10 mouse cellular contexts compared by ENCODE assay signal in the genomic region with DNA sequence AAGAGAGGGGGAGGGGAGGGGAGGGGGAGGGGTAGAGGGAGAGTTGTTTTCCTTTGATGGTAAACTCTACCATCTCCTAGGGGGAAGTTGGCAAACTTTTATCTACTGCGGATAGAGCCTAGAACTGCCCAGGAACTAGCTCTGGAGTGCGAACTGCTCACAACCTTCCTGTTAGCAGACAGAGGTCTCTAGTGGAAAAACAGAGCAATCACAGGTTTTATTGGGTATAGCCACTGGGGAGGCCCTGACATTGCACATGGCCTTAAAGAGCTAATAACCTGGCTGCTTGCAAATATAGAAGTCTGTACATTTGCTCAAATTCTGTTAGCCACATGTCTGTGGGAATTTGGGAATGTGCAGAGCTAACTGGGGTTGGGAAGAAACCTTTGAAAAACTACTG.
DNase-seq lines count a peak whose midpoint lies in the region; ATAC-seq and TF ChIP-seq lines count a peak whose summit lies in the region.
"Had no signal": no experiment of that assay in that cellular context is flagged by ENCODE, and none has a peak within 500 bp of the region (broad histone marks: within the 10 kb centered on the region; RNA-seq: fewer than 3 reads in every experiment).

No protein-coding gene starts in this region.

- H3K27ac ChIP-seq in forebrain, postnatal 0 days (ENCODE audit: low read depth, low read length) = no peak overlapping the region
- no peak overlapping the region for H3K27ac ChIP-seq in forebrain, embryonic 12.5 days
- H3K27ac ChIP-seq in midbrain, embryonic 14.5 days (replicated peaks; ENCODE audit: low read depth, low read length) = no peak overlapping the region
- H3K27ac ChIP-seq in midbrain, embryonic 16.5 days (ENCODE audit: low read length) = no peak overlapping the region
- H3K27ac ChIP-seq in kidney, postnatal 0 days = no peak overlapping the region
- H3K27ac ChIP-seq: hindbrain, embryonic 13.5 days; liver, embryonic 15.5 days had no signal

- no peaks in the 10 kb centered on the region for H3K9me3 ChIP-seq in forebrain, postnatal 0 days (ENCODE audit: low read length)
- H3K9me3 ChIP-seq in forebrain, embryonic 12.5 days = no peaks in the 10 kb centered on the region
- no peaks in the 10 kb centered on the region for H3K9me3 ChIP-seq in midbrain, embryonic 14.5 days (ENCODE audit: control insufficient read depth, low read length)
- no peaks in the 10 kb centered on the region for H3K9me3 ChIP-seq in midbrain, embryonic 16.5 days (replicated peaks; ENCODE audit: control insufficient read depth, low read length, poor library complexity, severe bottlenecking)
- no peaks in the 10 kb centered on the region for H3K9me3 ChIP-seq in kidney, postnatal 0 days (replicated peaks; ENCODE audit: low read length)
- H3K9me3 ChIP-seq: hindbrain, embryonic 13.5 days; liver, embryonic 15.5 days had no signal

- H3K4me1 ChIP-seq in forebrain, postnatal 0 days (ENCODE audit: insufficient read depth) = no peaks in the 10 kb centered on the region
- peaks cover 10% of the 10 kb centered on the region for H3K4me1 ChIP-seq in forebrain, embryonic 12.5 days
- 0 out of 2 replicates have a peak, but pooled peaks cover under 1% of the 10 kb centered on the region for H3K4me1 ChIP-seq in midbrain, embryonic 14.5 days (ENCODE audit: control insufficient read depth, insufficient read depth, low read length)
- H3K4me1 ChIP-seq in midbrain, embryonic 16.5 days (ENCODE audit: control insufficient read depth, insufficient read depth, low read length) = peaks cover 3% of the 10 kb centered on the region; the same call in 1 of the 2 replicates
- H3K4me1 ChIP-seq in kidney, postnatal 0 days (replicated peaks; ENCODE audit: insufficient read depth, low read length) = no peaks in the 10 kb centered on the region
- H3K4me1 ChIP-seq: hindbrain, embryonic 13.5 days; liver, embryonic 15.5 days had no signal

- no peak overlapping the region for H3K4me2 ChIP-seq in forebrain, postnatal 0 days (ENCODE audit: low read depth)
- H3K4me2 ChIP-seq in forebrain, embryonic 12.5 days = no peak overlapping the region
- H3K4me2 ChIP-seq in midbrain, embryonic 14.5 days (ENCODE audit: low read length) = no peak overlapping the region
- no peak overlapping the region for H3K4me2 ChIP-seq in midbrain, embryonic 16.5 days (ENCODE audit: low read length)
- H3K4me2 ChIP-seq in kidney, postnatal 0 days (ENCODE audit: low read length) = no peak overlapping the region
- H3K4me2 ChIP-seq: hindbrain, embryonic 13.5 days; liver, embryonic 15.5 days had no signal

- no peaks in the 10 kb centered on the region for H3K36me3 ChIP-seq in forebrain, postnatal 0 days (ENCODE audit: insufficient read depth)
- no peaks in the 10 kb centered on the region for H3K36me3 ChIP-seq in forebrain, embryonic 12.5 days (replicated peaks)
- no peaks in the 10 kb centered on the region for H3K36me3 ChIP-seq in midbrain, embryonic 14.5 days (ENCODE audit: control insufficient read depth, insufficient read depth, low read length)
- H3K36me3 ChIP-seq in midbrain, embryonic 16.5 days (ENCODE audit: control insufficient read depth, insufficient read depth, low read length) = no peaks in the 10 kb centered on the region
- H3K36me3 ChIP-seq in kidney, postnatal 0 days (ENCODE audit: insufficient read depth, low read length) = no peaks in the 10 kb centered on the region
- H3K36me3 ChIP-seq: hindbrain, embryonic 13.5 days; liver, embryonic 15.5 days had no signal

- no peak overlapping the region for H3K4me3 ChIP-seq in forebrain, postnatal 0 days (ENCODE audit: low read depth, low read length)
- no peak overlapping the region for H3K4me3 ChIP-seq in forebrain, embryonic 12.5 days (replicated peaks)
- no peak overlapping the region for H3K4me3 ChIP-seq in midbrain, embryonic 14.5 days (replicated peaks; ENCODE audit: low read depth, low read length)
- H3K4me3 ChIP-seq in midbrain, embryonic 16.5 days (ENCODE audit: low read depth, low read length) = no peak overlapping the region
- H3K4me3 ChIP-seq in kidney, postnatal 0 days (replicated peaks; ENCODE audit: low read depth, low read length) = no peak overlapping the region
- H3K4me3 ChIP-seq: hindbrain, embryonic 13.5 days; liver, embryonic 15.5 days had no signal

- ATAC-seq in forebrain, postnatal 0 days = 0 out of 2 replicates have a peak, but pooled peaks have one; percentile 14
- ATAC-seq in forebrain, embryonic 12.5 days (ENCODE audit: low FRiP score) = no peak
- no peak for ATAC-seq in midbrain, embryonic 14.5 days (ENCODE audit: low FRiP score, low TSS enrichment)
- no peak for ATAC-seq in midbrain, embryonic 16.5 days
- ATAC-seq in kidney, postnatal 0 days (replicated peaks; ENCODE audit: low FRiP score, low read depth) = no peak

- peak; percentile 50 for TF ChIP-seq CTCF in forebrain, postnatal 0 days (IDR thresholded peaks at IDR 0.05; ENCODE audit: low read depth)
- peak; percentile 58 for TF ChIP-seq CTCF in kidney, postnatal 0 days (IDR thresholded peaks at IDR 0.05; ENCODE audit: low read depth)

- 56% methylated on average over 2 of the region's 2 CpGs for WGBS in forebrain, postnatal 0 days
- WGBS in forebrain, embryonic 12.5 days = 65% methylated on average over 2 of the region's 2 CpGs
- 77% methylated on average over 2 of the region's 2 CpGs for WGBS in midbrain, embryonic 14.5 days
- 71% methylated on average over 2 of the region's 2 CpGs for WGBS in midbrain, embryonic 16.5 days
- WGBS in kidney, postnatal 0 days = 47% methylated on average over 2 of the region's 2 CpGs

- no peak overlapping the region for H3K9ac ChIP-seq in forebrain, postnatal 0 days
- H3K9ac ChIP-seq in forebrain, embryonic 12.5 days = no peak overlapping the region
- no peak overlapping the region for H3K9ac ChIP-seq in midbrain, embryonic 14.5 days (replicated peaks; ENCODE audit: low read length)
- H3K9ac ChIP-seq in midbrain, embryonic 16.5 days (ENCODE audit: low read depth, low read length) = no peak overlapping the region
- no peak overlapping the region for H3K9ac ChIP-seq in kidney, postnatal 0 days (ENCODE audit: low read depth, low read length)
- H3K9ac ChIP-seq: hindbrain, embryonic 13.5 days; liver, embryonic 15.5 days had no signal

- no peaks in the 10 kb centered on the region for H3K27me3 ChIP-seq in forebrain, postnatal 0 days (ENCODE audit: insufficient read depth, low read length)
- peaks cover 13% of the 10 kb centered on the region for H3K27me3 ChIP-seq in forebrain, embryonic 12.5 days
- H3K27me3 ChIP-seq in midbrain, embryonic 14.5 days (ENCODE audit: control insufficient read depth, insufficient read depth, low read length) = no peaks in the 10 kb centered on the region
- H3K27me3 ChIP-seq in midbrain, embryonic 16.5 days (ENCODE audit: control insufficient read depth, insufficient read depth, low read depth, low read length) = no peaks in the 10 kb centered on the region
- no peaks in the 10 kb centered on the region for H3K27me3 ChIP-seq in kidney, postnatal 0 days (ENCODE audit: insufficient read depth, low read length)
- H3K27me3 ChIP-seq: hindbrain, embryonic 13.5 days; liver, embryonic 15.5 days had no signal

- no peak for DNase-seq in forebrain, postnatal 0 days
- peak; percentile 15 for DNase-seq in midbrain, embryonic 14.5 days
- DNase-seq in kidney, postnatal 0 days (ENCODE audit: low spot score) = peak; percentile 64
- no peak for DNase-seq in urinary bladder, adult 2 months (ENCODE audit: low spot score)
- DNase-seq in layer of hippocampus, adult 9-10 months (ENCODE audit: low spot score) = no peak
- no peak for DNase-seq in ovary, postnatal 14 days (ENCODE audit: low spot score)

Comparison
In these comparisons a context has a peak if more than half of its experiments do, and no peak if none do; other contexts are left out.
1. DNase-seq: peak in midbrain, embryonic 14.5 days (single experiment) and kidney, postnatal 0 days (single experiment); none in forebrain, postnatal 0 days (single experiment), urinary bladder, adult 2 months (single experiment), layer of hippocampus, adult 9-10 months (single experiment) and ovary, postnatal 14 days (single experiment).